Mouse (Mus musculus) cerebellum, postnatal 14 days (tissue): ENCODE results near the gene Tacc3.
A peak's percentile ranks its signal among the peaks of the same experiment; 100 is the strongest.

ENCODE experiments used
- DNase-seq, 2 experiments: peaks; one replicate each; pipeline ENCODE4 v3.0.0; 2021; ENCODE audit warnings: mixed read lengths in 2 of 2

Gene Tacc3

GRCm38 (mm10) chr5:33655251-33655840, 2.6 kb upstream of the Tacc3 start:
- peak in 1 of 2 experiments; percentile 27 for DNase-seq

- DNase-seq: no peak
These were observed 1.2 kb upstream of the Tacc3 start for GRCm38 (mm10) chr5:33656739-33657138.

GRCm38 (mm10) chr5:33657251-33657786, 609 bp upstream of the Tacc3 start:
- DNase-seq: no peak

- no peak for DNase-seq
These were observed 729 bp downstream of the Tacc3 start for GRCm38 (mm10) chr5:33658664-33659050.

- peak; percentile 44 to 56 for DNase-seq
These were observed 10.3 kb downstream of the Tacc3 start for GRCm38 (mm10) chr5:33668223-33668622.

GRCm38 (mm10) chr5:33671659-33672058, 13.7 kb downstream of the Tacc3 start:
- no peak for DNase-seq

- peak in 1 of 2 experiments; percentile 32 for DNase-seq
These were observed 16.5 kb downstream of the Tacc3 start for GRCm38 (mm10) chr5:33674439-33674838.

GRCm38 (mm10) chr5:33675964-33676363, 18.0 kb downstream of the Tacc3 start:
- peak; percentile 70 to 80 for DNase-seq

- DNase-seq: no peak
These were observed 20.3 kb downstream of the Tacc3 start for GRCm38 (mm10) chr5:33678244-33678643.

- DNase-seq: no peak
These were observed 23.1 kb downstream of the Tacc3 start for GRCm38 (mm10) chr5:33681044-33681443.

- no peak for DNase-seq
These were observed 23.9 kb downstream of the Tacc3 start for GRCm38 (mm10) chr5:33681611-33682388.

- DNase-seq: no peak
These were observed 25.0 kb downstream of the Tacc3 start for GRCm38 (mm10) chr5:33682963-33683362.

- DNase-seq: peak; percentile 55 to 62
These were observed 26.1 kb downstream of the Tacc3 start for GRCm38 (mm10) chr5:33683897-33684652.

GRCm38 (mm10) chr5:33684932-33685331, 27.0 kb downstream of the Tacc3 start:
- DNase-seq: no peak

- no peak for DNase-seq
These were observed 29.2 kb downstream of the Tacc3 start for GRCm38 (mm10) chr5:33687142-33687541.

- no peak for DNase-seq
These were observed 30.6 kb downstream of the Tacc3 start for GRCm38 (mm10) chr5:33688278-33689220.

- no peak for DNase-seq
These were observed 31.4 kb downstream of the Tacc3 start for GRCm38 (mm10) chr5:33689221-33689844.

- DNase-seq: no peak
These were observed 32.1 kb downstream of the Tacc3 start for GRCm38 (mm10) chr5:33689852-33690645.

GRCm38 (mm10) chr5:33692393-33692792, 34.5 kb downstream of the Tacc3 start:
- no peak for DNase-seq

- no peak for DNase-seq
These were observed 36.5 kb downstream of the Tacc3 start for GRCm38 (mm10) chr5:33694461-33694847.
